Mouse (Mus musculus) mouse embryonic stem cell (cell line): ENCODE results near the gene Rapgef4.

Source experiments
- in situ Hi-C, 2 experiments: fragments of 300-500 bp; cut with MboI; formaldehyde crosslinking; loops; 1 replicate in 1 of 2; 3 replicates in 1 of 2; pipeline ENCODE4 v1.14.3; 2019 to 2020; ENCODE audit warnings: low sequenced_read_pairs in 2 of 2, low pct_unique_long_range_greater_than_20kb in 1 of 2, mixed read lengths in 1 of 2; ENCODE audit not compliant: unreplicated experiment in 1 of 2

Rapgef4 gene

DNA sequence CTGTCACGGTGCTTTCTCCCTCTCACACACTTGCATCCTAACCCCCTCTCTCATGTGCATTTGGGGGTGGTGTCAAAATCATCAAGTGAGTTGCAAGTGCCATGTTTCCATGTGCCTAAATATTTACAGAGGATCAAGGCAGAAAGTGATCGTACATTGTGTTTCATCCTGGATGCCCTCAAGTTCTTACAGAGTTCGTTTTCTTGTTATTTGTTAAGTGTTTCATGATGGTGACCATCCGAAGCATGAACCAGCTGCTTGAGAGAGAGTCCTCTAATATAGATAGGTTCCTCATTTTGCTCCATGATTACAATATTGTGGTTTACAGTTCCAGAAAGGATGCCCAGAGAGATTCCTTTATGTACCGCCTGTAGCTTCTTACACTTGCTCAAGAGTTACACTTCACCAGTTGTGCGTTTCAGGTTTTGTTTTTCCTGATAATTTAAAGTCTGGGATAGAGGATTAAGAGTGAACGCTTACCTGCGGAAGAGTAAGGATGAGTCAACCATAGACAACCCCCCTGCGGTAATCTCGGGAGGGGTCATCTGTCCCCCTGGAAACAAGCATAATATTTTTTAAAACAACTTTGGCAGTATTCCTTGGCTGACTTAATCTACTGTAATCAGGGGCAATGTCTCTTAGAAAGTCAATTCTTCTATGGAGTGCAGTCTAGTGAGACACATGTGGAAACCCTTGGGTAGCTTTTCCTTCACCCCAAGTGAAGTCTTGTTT lies 316.1 kb downstream of the Rapgef4 start:
- in situ Hi-C loops, result no loop called here

DNA sequence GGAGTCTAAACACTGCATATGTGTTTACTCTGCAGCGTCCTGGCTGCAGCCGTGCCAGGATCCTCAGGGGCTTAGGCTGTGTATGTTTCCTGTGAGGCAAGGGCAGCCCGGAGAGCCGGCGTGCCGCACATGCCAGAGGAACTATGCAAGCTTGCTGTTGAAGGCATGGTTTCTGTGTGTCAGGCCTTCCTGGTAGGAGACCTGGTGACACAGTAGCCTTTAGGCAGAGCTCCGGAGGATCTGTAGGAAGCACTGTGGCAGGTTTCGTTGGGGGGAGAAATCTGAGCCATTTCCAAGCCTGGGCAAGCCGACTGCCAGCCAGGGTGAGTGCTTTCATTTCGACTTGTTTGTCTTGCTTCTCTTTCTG lies 316.7 kb downstream of the Rapgef4 start:
- in situ Hi-C loops, result no loop called here

DNA sequence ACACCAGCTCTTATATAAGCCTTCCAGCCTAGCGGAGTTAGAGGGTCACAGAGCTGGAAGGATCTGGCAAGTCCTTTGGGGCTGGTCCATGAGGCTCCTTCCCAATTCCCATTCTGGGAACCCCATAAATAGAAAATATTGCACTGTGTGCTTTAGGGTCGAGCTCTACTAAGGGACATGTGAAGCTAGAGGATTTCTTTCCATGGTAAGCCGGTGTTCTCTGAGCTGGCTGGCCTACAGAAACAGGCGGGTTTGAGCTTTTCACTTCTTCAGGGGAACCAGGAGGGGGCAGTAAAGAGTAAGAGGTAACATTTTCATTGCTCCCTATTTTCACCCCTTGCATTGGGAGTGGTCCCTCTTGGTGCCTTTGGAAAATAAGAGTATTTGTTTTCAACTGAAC lies 317.4 kb downstream of the Rapgef4 start:
- in situ Hi-C loops, result no loop called here

DNA sequence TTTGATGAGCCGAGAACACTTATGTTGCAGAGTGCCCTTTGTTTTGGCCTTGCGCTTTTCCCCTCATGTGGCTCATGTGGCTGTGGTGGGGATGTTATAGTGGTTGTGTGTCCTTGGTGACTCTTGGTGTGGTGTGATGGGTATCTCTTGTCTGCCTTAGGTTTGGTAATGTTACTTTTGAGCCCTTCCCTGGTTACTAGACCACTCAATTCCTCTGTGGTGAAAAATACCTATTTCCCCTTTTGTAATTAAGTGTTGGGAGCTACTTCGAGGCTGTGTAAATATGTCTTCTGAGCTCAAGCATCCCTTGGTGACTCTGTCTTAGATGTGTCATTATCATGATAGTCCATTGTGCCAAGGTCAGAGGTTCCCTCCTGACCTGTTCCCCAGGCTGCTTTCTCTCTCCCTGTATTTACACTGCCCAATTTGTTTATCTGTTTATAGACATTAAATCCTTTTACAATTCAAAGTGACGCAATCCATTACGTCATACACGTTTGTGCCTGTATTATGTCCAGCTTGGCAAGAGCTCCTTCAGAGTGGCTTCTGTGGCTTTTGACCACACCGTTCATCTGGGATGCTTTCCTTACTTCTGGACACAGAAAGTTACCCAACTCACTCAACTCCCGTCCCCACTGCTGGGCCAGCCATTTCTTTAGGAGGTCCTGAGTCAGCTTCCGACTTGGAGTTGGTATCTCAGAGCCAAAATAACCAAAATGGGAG lies 320.3 kb downstream of the Rapgef4 start:
- in situ Hi-C loops, result no loop called here

DNA sequence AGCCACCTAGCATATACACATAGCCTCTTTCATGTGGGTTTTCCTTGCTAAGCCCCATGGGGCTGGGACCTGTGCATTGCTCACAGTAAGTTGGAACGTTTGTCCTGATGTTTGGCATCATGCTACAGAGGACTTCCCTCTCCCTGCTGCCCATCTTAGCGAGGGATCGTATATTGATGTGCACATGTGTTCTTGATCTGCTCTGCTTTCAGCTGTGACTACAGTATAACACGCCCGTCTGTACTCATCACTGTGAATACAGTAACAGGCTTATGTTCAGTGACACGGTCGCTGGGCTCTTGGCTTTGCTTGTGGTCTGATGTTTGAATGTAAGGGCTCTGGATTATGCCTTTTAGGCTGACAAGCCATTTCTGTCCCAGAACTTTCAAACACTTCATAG lies 324.7 kb downstream of the Rapgef4 start:
- in situ Hi-C loops, result no loop called here
